ENCODE assay signal across 8 mouse cellular contexts in genomic region chr1:106714530-106714981, GRCm38 (mm10). TPM values are rescaled to one million over a fixed set of nuclear protein-coding genes. Genes with fewer than 3 reads are reported as not detected.
A peak's percentile ranks its signal among the peaks of the same experiment; 100 is the strongest.
DNase-seq lines count a peak whose midpoint lies in the region; ATAC-seq and TF ChIP-seq lines count a peak whose summit lies in the region.

No protein-coding gene starts in this region.

- H3K27me3 ChIP-seq in erythroblast, embryonic 14.5 days (ENCODE audit: control insufficient read depth): peaks cover 44% of the 10 kb centered on the region
- H3K27me3 ChIP-seq in testis, adult 2 months (ENCODE audit: control insufficient read depth, insufficient read depth, low read length): no peaks in the 10 kb centered on the region; the same call in 1 of the 2 replicates
- H3K27me3 ChIP-seq in intestine, embryonic 15.5 days (replicated peaks): no peaks in the 10 kb centered on the region

- peaks cover 20% of the 10 kb centered on the region for H3K4me1 ChIP-seq in erythroblast, embryonic 14.5 days (ENCODE audit: control insufficient read depth)
- H3K4me1 ChIP-seq in testis, adult 2 months (ENCODE audit: control insufficient read depth, insufficient read depth, low read length): peaks cover 8% of the 10 kb centered on the region
- peaks cover 11% of the 10 kb centered on the region; the same call in 1 of the 2 replicates for H3K4me1 ChIP-seq in intestine, embryonic 15.5 days (replicated peaks)

- H3K9me3 ChIP-seq in erythroblast, embryonic 14.5 days (ENCODE audit: control insufficient read depth, low read length): peaks cover 3% of the 10 kb centered on the region; the same call in 1 of the 2 replicates
- no peaks in the 10 kb centered on the region for H3K9me3 ChIP-seq in intestine, embryonic 15.5 days

- no peak for TF ChIP-seq POLR2A in testis, adult 2 months (IDR thresholded peaks at IDR 0.05; ENCODE audit: control insufficient read depth, low read depth, low read length)

- H3K4me2 ChIP-seq in intestine, embryonic 15.5 days (replicated peaks): peak overlapping the region; percentile 98

- WGBS in intestine, embryonic 15.5 days: 3% methylated on average over 21 of the region's 21 CpGs

- H3K36me3 ChIP-seq in erythroblast, embryonic 14.5 days (ENCODE audit: control insufficient read depth): no peaks in the 10 kb centered on the region
- no peaks in the 10 kb centered on the region for H3K36me3 ChIP-seq in testis, adult 2 months (ENCODE audit: control insufficient read depth, insufficient read depth, low read length)
- H3K36me3 ChIP-seq in intestine, embryonic 15.5 days: no peaks in the 10 kb centered on the region

- H3K27ac ChIP-seq in testis, adult 2 months (ENCODE audit: control insufficient read depth, insufficient read depth, low read depth, low read length): no peak overlapping the region
- peak overlapping the region; percentile 93 for H3K27ac ChIP-seq in intestine, embryonic 15.5 days

- DNase-seq in testis, postnatal 14 days (ENCODE audit: low spot score): no peak
- DNase-seq in neural tube, embryonic 10.5 days (ENCODE audit: extremely low spot score, low spot score): peak; percentile 76
- DNase-seq in layer of hippocampus, postnatal 25 days (ENCODE audit: extremely low spot score in 1 of 2, low spot score in 1 of 2): no peak
- DNase-seq in spleen, postnatal 10 days (ENCODE audit: low spot score in 2 of 2): no peak

- peak overlapping the region; percentile 55 for H3K4me3 ChIP-seq in erythroblast, embryonic 14.5 days (replicated peaks)
- peak overlapping the region; percentile 50 for H3K4me3 ChIP-seq in testis, adult 2 months (ENCODE audit: control insufficient read depth, low read depth, low read length)
- peak overlapping the region; percentile 78 for H3K4me3 ChIP-seq in intestine, embryonic 15.5 days (replicated peaks)

- H3K9ac ChIP-seq in intestine, embryonic 15.5 days: peak overlapping the region; percentile 90

- TF ChIP-seq CTCF in testis, adult 2 months (IDR thresholded peaks at IDR 0.05; ENCODE audit: control insufficient read depth, insufficient read depth, insufficient replicate concordance, low read depth, low read length): no peak

- no peak for ATAC-seq in erythroblast, adult 5-6 weeks (replicated peaks; ENCODE audit: low FRiP score, poor library complexity, severe bottlenecking)
- no peak; the same call in none of the 2 replicates for ATAC-seq in intestine, embryonic 15.5 days

RNA-seq across cellular contexts. Expression of gene Bcl2, which starts 0.5 kb away (rescaled TPM):
- polyA plus RNA-seq in erythroblast, embryonic 14.5 days (2012): 0.01 TPM in 1 of 2 replicates, not detected in the other
- 2.3 and 3.5 TPM in 2 replicates for total RNA-seq in erythroblast, adult 5-6 weeks (2015; ENCODE audit: low replicate concordance)
- total RNA-seq in erythroblast, adult 5-6 weeks (2017; ENCODE audit: low replicate concordance): 1.7 and 2.5 TPM in 2 replicates
- polyA plus RNA-seq in testis, adult 2 months (2012; rRNA removed): 0.11 and 0.12 TPM in 2 replicates
- polyA plus RNA-seq in intestine, embryonic 15.5 days (2015; fragmentation: Nextera tagmentation; extraction: Ambion mirVana): 13.2 and 13.9 TPM in 2 replicates
- 1 to 10 TPM; 8.3 to 9.0 TPM for total RNA-seq in layer of hippocampus, postnatal 25 days (2021)

RNA-seq across cellular contexts. Expression of gene Kdsr, which starts 45.0 kb away (rescaled TPM):
- 0.02 and 0.13 TPM in 2 replicates for polyA plus RNA-seq in erythroblast, embryonic 14.5 days (2012)
- total RNA-seq in erythroblast, adult 5-6 weeks (2015; ENCODE audit: low replicate concordance): 1.9 and 3.3 TPM in 2 replicates
- total RNA-seq in erythroblast, adult 5-6 weeks (2017; ENCODE audit: low replicate concordance): 2.2 and 3.2 TPM in 2 replicates
- polyA plus RNA-seq in testis, adult 2 months (2012; rRNA removed): 1.5 and 2.3 TPM in 2 replicates
- 13.2 and 14.9 TPM in 2 replicates for polyA plus RNA-seq in intestine, embryonic 15.5 days (2015; fragmentation: Nextera tagmentation; extraction: Ambion mirVana)
- 10 to 100 TPM; 24.9 to 25.7 TPM for total RNA-seq in layer of hippocampus, postnatal 25 days (2021)

Comparison
In these comparisons a context has a peak if more than half of its experiments do, and no peak if none do; other contexts are left out.
1. RNA of gene Bcl2, which starts 0.5 kb away (polyA plus RNA-seq): 13.2 to 13.9 TPM in intestine, embryonic 15.5 days; 0.11 to 0.12 TPM in testis, adult 2 months and 0.01 TPM in erythroblast, embryonic 14.5 days; every median in the first group is over 10 times any median in the second.
2. Peak in every context shown above with its lines, with median percentiles within 50 percentile points of each other: H3K4me3 ChIP-seq.